Mouse (Mus musculus) embryonic fibroblast, embryonic 13.5 days (primary cell): ENCODE results near the gene Fcrl1.
"Not testable (repeated sequence)": the region's sequence is repeated elsewhere in the genome, so short reads cannot be mapped to it uniquely, and the experiment has no call there.

Source experiments
- CTCF ChIP-seq: IDR thresholded peaks from 2 replicates; pipeline ENCODE4 v1.5.1; 2011; ENCODE audit warnings: mild to moderate bottlenecking, control low read depth, low read length, moderate library complexity, borderline replicate concordance; ENCODE audit not compliant: insufficient read depth
- POLR2A ChIP-seq: IDR thresholded peaks from 2 replicates; pipeline ENCODE4 v1.6.1; 2011; ENCODE audit warnings: low read depth, mild to moderate bottlenecking, control low read depth, low read length, moderate library complexity

GRCm38 (mm10) chr3:87379641-87380315 is 3.6 kb downstream of the Fcrl1 start:
- not testable (repeated sequence) for TF ChIP-seq POLR2A, CTCF
